ENCODE assay signal across 12 mouse cellular contexts in genomic region chr17:26531395-26532027, GRCm38 (mm10). TPM values are rescaled to one million over a fixed set of nuclear protein-coding genes. Genes with fewer than 3 reads are reported as not detected.
DNase-seq lines count a peak whose midpoint lies in the region; TF ChIP-seq lines count a peak whose summit lies in the region.
"Had no signal": no experiment of that assay in that cellular context is flagged by ENCODE, and none has a peak within 500 bp of the region (broad histone marks: within the 10 kb centered on the region; RNA-seq: fewer than 3 reads in every experiment).

No protein-coding gene starts in this region.

- peak; percentile 11 to 34 for DNase-seq in heart, adult 2 months
- no peak for DNase-seq in heart, postnatal 10 days
- peak; percentile 31 for DNase-seq in thymus, postnatal 0 days (ENCODE audit: low spot score)
- no peak for DNase-seq in thymus, postnatal 14 days
- DNase-seq in cerebellum, postnatal 25 days, result no peak
- no peak for DNase-seq in cerebellum, adult 18-20 months
- DNase-seq in ovary, postnatal 10 days (ENCODE audit: low spot score), result no peak
- DNase-seq: forebrain, postnatal 0 days had no signal

- H3K9ac ChIP-seq in heart, adult 2 months (ENCODE audit: low read depth, low read length), result no peak overlapping the region
- H3K9ac ChIP-seq: embryonic facial prominence, embryonic 12.5 days; forebrain, postnatal 0 days; hindbrain, embryonic 13.5 days; neural tube, embryonic 13.5 days had no signal

- TF ChIP-seq EP300 in heart, adult 2 months (IDR thresholded peaks at IDR 0.05; ENCODE audit: insufficient read depth, low read depth, low read length), result no peak

- H3K27ac ChIP-seq in heart, adult 2 months, result peak overlapping the region; percentile 79
- H3K27ac ChIP-seq in macrophage, result peak overlapping the region; percentile 97
- H3K27ac ChIP-seq: embryonic facial prominence, embryonic 12.5 days; hindbrain, embryonic 13.5 days; neural tube, embryonic 13.5 days had no signal

- WGBS in heart, adult 2 months, result 88% methylated on average over 7 of the region's 7 CpGs
- 38% methylated on average over 7 of the region's 7 CpGs for WGBS in macrophage (ENCODE audit: missing documents)

- H3K27me3 ChIP-seq in heart, adult 2 months (ENCODE audit: control insufficient read depth, insufficient read depth, low read length), result no peaks in the 10 kb centered on the region
- H3K27me3 ChIP-seq: embryonic facial prominence, embryonic 12.5 days; hindbrain, embryonic 13.5 days; neural tube, embryonic 13.5 days had no signal

- no peak for TF ChIP-seq CTCF in heart, adult 2 months (IDR thresholded peaks at IDR 0.05)

- H3K4me1 ChIP-seq in heart, adult 2 months (ENCODE audit: control insufficient read depth, insufficient read depth, low read length), result peaks cover 40% of the 10 kb centered on the region
- H3K4me1 ChIP-seq: hindbrain, embryonic 13.5 days had no signal

- TF ChIP-seq POLR2A in heart, adult 2 months (IDR thresholded peaks at IDR 0.05; ENCODE audit: insufficient read depth, low read depth, low read length), result no peak

- 0 out of 2 replicates have a peak, but pooled peaks cover 4% of the 10 kb centered on the region for H3K36me3 ChIP-seq in heart, adult 2 months (ENCODE audit: control insufficient read depth, insufficient read depth, low read length)
- no peaks in the 10 kb centered on the region for H3K36me3 ChIP-seq in macrophage (ENCODE audit: inconsistent target)
- H3K36me3 ChIP-seq: embryonic facial prominence, embryonic 12.5 days; hindbrain, embryonic 13.5 days; neural tube, embryonic 13.5 days had no signal

- intact Hi-C loops in heart, adult 2 months (cut with DNase I), result no loop called here
- intact Hi-C loops in heart, postnatal 10 days (cut with DNase I), result no loop called here

- H3K4me3 ChIP-seq in heart, adult 2 months, result no peak overlapping the region
- no peak overlapping the region for H3K4me3 ChIP-seq in macrophage (ENCODE audit: inconsistent target)
- H3K4me3 ChIP-seq: embryonic facial prominence, embryonic 12.5 days; hindbrain, embryonic 13.5 days; neural tube, embryonic 13.5 days had no signal

- H3K79me2 ChIP-seq in heart, adult 2 months (replicated peaks; ENCODE audit: control insufficient read depth, insufficient read depth, low read length), result no peaks in the 10 kb centered on the region
- no peaks in the 10 kb centered on the region for H3K79me2 ChIP-seq in macrophage (ENCODE audit: inconsistent target)

RNA-seq across cellular contexts. Expression of gene Ergic1, which starts 29.8 kb away (rescaled TPM):
- total RNA-seq in heart, adult 2 months (2021), result 10 to 100 TPM; 53.6 to 59.4 TPM
- polyA plus RNA-seq in heart, adult 2 months (2012; rRNA removed), result 64.4 and 84.3 TPM in 2 replicates
- total RNA-seq in heart, postnatal 10 days (2021), result 10 to 100 TPM; 84.4 to 87.8 TPM
- 64.6 and 70.2 TPM in 2 replicates for polyA plus RNA-seq in thymus, postnatal 0 days (2015; fragmentation: Nextera tagmentation; extraction: Ambion mirVana)
- 100 to 1,000 TPM in 3 of 26 experiments, 10 to 100 TPM in 23; 27.2 to 136 (median 52.5) TPM for total RNA-seq in macrophage (2018; cell fraction: chromatin; rRNA removed)
- total RNA-seq in macrophage (2018; cell fraction: cytosol; rRNA removed), result 10 to 100 TPM; 35.4 to 59.1 (median 45.8) TPM
- total RNA-seq in macrophage (2018; cell fraction: nucleus; rRNA removed), result 100 to 1,000 TPM in 3 of 26 experiments, 10 to 100 TPM in 23; 29.0 to 133 (median 49.8) TPM
- polyA plus RNA-seq in macrophage (2018), result 37.4 to 133 TPM (median 109 TPM) in 3 replicates

RNA-seq across cellular contexts. Expression of gene Dusp1, which starts 30.4 kb away (rescaled TPM):
- total RNA-seq in heart, adult 2 months (2021), result 10 to 100 TPM; 61.4 to 71.3 TPM
- polyA plus RNA-seq in heart, adult 2 months (2012; rRNA removed), result 122 and 171 TPM in 2 replicates
- 100 to 1,000 TPM in 1 of 2 experiments, 10 to 100 TPM in 1; 60.1 to 100 TPM for total RNA-seq in heart, postnatal 10 days (2021)
- polyA plus RNA-seq in thymus, postnatal 0 days (2015; fragmentation: Nextera tagmentation; extraction: Ambion mirVana), result 22.4 and 26.4 TPM in 2 replicates
- 1,000 to 10,000 TPM in 8 of 26 experiments, 100 to 1,000 TPM in 14, 10 to 100 TPM in 4; 36.2 to 1,811 (median 533) TPM for total RNA-seq in macrophage (2018; cell fraction: chromatin; rRNA removed)
- 1,000 to 10,000 TPM in 5 of 26 experiments, 100 to 1,000 TPM in 14, 10 to 100 TPM in 7; 20.0 to 1,690 (median 314) TPM for total RNA-seq in macrophage (2018; cell fraction: cytosol; rRNA removed)
- 1,000 to 10,000 TPM in 9 of 26 experiments, 100 to 1,000 TPM in 14, 10 to 100 TPM in 3; 28.6 to 2,287 (median 592) TPM for total RNA-seq in macrophage (2018; cell fraction: nucleus; rRNA removed)
- 10.8 to 29.7 TPM (median 28.3 TPM) in 3 replicates for polyA plus RNA-seq in macrophage (2018)

Comparison
In these comparisons a context has a peak if more than half of its experiments do, and no peak if none do; other contexts are left out.
1. DNase-seq: peak in heart, adult 2 months (2 of 2) and thymus, postnatal 0 days (single experiment); none in heart, postnatal 10 days (0 of 2), thymus, postnatal 14 days (single experiment), cerebellum, postnatal 25 days (0 of 2), cerebellum, adult 18-20 months (0 of 2) and ovary, postnatal 10 days (single experiment).